Mouse (Mus musculus) brain, embryonic 14.5 days (tissue): Measurements from ENCODE around the gene Zdhhc14.

ENCODE experiments used
- CTCF ChIP-seq: fragments of 200-500 bp; IDR thresholded peaks from 2 replicates; pipeline ENCODE4 v1.5.1; 2012; ENCODE audit warnings: inconsistent platforms, mild to moderate bottlenecking, moderate library complexity, borderline replicate concordance; ENCODE audit not compliant: insufficient read depth, insufficient read length; ENCODE audit errors: extremely low read depth
- POLR2A ChIP-seq: fragments of 200-500 bp; IDR thresholded peaks from 2 replicates; pipeline ENCODE4 v1.6.1; 2012; ENCODE audit warnings: mild to moderate bottlenecking, inconsistent platforms, borderline replicate concordance; ENCODE audit not compliant: poor library complexity, insufficient read depth, insufficient read length, severe bottlenecking; ENCODE audit errors: extremely low read depth

DNA sequence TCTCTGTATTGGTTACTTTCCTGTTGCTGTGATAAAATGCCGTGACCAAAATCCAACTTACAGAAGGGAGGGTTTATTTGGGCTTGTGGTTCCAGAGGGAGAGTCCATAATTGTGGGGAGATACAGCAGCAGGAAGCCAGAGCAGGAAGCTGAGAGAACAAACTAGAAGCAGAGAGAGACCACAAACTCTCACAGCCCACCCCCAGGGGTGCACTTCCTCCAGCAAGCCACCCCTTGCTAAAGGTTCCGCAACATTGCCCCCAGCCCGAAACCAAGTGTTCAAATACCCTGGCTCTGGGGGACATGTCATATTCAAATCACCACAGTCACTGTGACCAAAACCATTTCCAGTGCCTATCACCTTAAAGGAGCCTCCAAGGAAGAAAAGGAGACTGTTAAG, 254.0 kb downstream of the Zdhhc14 start:
- TF ChIP-seq CTCF (no peak), POLR2A (no peak)
